Mouse (Mus musculus) neutrophil, adult 5-6 weeks (primary cell): ENCODE results near the gene Josd1. TPM values are rescaled to one million over a fixed set of nuclear protein-coding genes. Genes with fewer than 3 reads are reported as not detected.

Source experiments
- ATAC-seq: fragments of 151-379, 151-347 bp; 2 replicates; pipeline ENCODE4 v1.8.0; 2017; ENCODE audit warnings: mild to moderate bottlenecking, moderate TSS enrichment; ENCODE audit not compliant: insufficient number of reproducible peaks, poor library complexity, low FRiP score, severe bottlenecking; ENCODE audit errors: extremely low read depth
- total RNA-seq: library from RNA; stranded (forward); fragments of 200-1000 nt; gene quantifications from 2 replicates; pipeline ENCODE4 v1.2.3, GENCODE M21; 2017

Josd1 gene
- total RNA-seq, result 17.2 and 20.5 TPM in 2 replicates

- peak; percentile 65 for ATAC-seq
Observed at GRCm38 (mm10) chr15:79687646-79688267, at the start of gene Josd1. Gene Josd1, minus strand, starts transcription at chr15:79687919.

- ATAC-seq, result no peak
Observed at GRCm38 (mm10) chr15:79734311-79734710, 46.6 kb upstream of the Josd1 start.

GRCm38 (mm10) chr15:79733640-79734039, 45.9 kb upstream of the Josd1 start:
- ATAC-seq, result peak; percentile 68

- no peak for ATAC-seq
Observed at GRCm38 (mm10) chr15:79733192-79733591, 45.5 kb upstream of the Josd1 start.

- ATAC-seq, result no peak
Observed at GRCm38 (mm10) chr15:79731554-79731953, 43.8 kb upstream of the Josd1 start.

GRCm38 (mm10) chr15:79728731-79729388, 41.1 kb upstream of the Josd1 start:
- ATAC-seq, result no peak

GRCm38 (mm10) chr15:79728311-79728710, 40.6 kb upstream of the Josd1 start:
- no peak for ATAC-seq

GRCm38 (mm10) chr15:79727840-79728239, 40.1 kb upstream of the Josd1 start:
- no peak for ATAC-seq

- no peak for ATAC-seq
Observed at GRCm38 (mm10) chr15:79725190-79725789, 37.6 kb upstream of the Josd1 start.

- ATAC-seq, result peak; percentile 74
Observed at GRCm38 (mm10) chr15:79723439-79723838, 35.7 kb upstream of the Josd1 start.

GRCm38 (mm10) chr15:79720796-79721195, 33.1 kb upstream of the Josd1 start:
- ATAC-seq, result no peak

GRCm38 (mm10) chr15:79720267-79720666, 32.5 kb upstream of the Josd1 start:
- ATAC-seq, result no peak

GRCm38 (mm10) chr15:79716710-79717109, 29.0 kb upstream of the Josd1 start:
- no peak for ATAC-seq

GRCm38 (mm10) chr15:79715646-79716045, 27.9 kb upstream of the Josd1 start:
- no peak for ATAC-seq

- ATAC-seq, result peak; percentile 51
Observed at GRCm38 (mm10) chr15:79708229-79708822, 20.6 kb upstream of the Josd1 start.

GRCm38 (mm10) chr15:79706603-79707214, 19.0 kb upstream of the Josd1 start:
- ATAC-seq, result no peak

GRCm38 (mm10) chr15:79697558-79698187, 10.0 kb upstream of the Josd1 start:
- peak; percentile 41; the same call in 1 of the 2 replicates for ATAC-seq

GRCm38 (mm10) chr15:79697011-79697410, 9.3 kb upstream of the Josd1 start:
- ATAC-seq, result no peak

GRCm38 (mm10) chr15:79696508-79696907, 8.8 kb upstream of the Josd1 start:
- ATAC-seq, result no peak
